Mouse (Mus musculus) kidney, adult 2 months (tissue): ENCODE measurements at regions not wholly inside any gene's neighbourhood (a gene's known extent, or its start where the extent isn't known, plus 50 kb on each side); places are given as distances from the start of the nearest gene placed in this dataset.

Source experiments
- CTCF ChIP-seq: fragments of 200-500 bp; conservative IDR thresholded peaks from 2 replicates; pipeline ENCODE4 v1.5.1; 2011; ENCODE audit warnings: low read depth, mild to moderate bottlenecking, control low read depth, low read length, moderate library complexity, mixed read lengths; ENCODE audit not compliant: insufficient read depth, insufficient read length
- POLR2A ChIP-seq: fragments of 200-500 bp; IDR thresholded peaks from one replicate; pipeline ENCODE4 v1.6.1; 2011; ENCODE audit warnings: low read depth, low read length, control low read depth

DNA sequence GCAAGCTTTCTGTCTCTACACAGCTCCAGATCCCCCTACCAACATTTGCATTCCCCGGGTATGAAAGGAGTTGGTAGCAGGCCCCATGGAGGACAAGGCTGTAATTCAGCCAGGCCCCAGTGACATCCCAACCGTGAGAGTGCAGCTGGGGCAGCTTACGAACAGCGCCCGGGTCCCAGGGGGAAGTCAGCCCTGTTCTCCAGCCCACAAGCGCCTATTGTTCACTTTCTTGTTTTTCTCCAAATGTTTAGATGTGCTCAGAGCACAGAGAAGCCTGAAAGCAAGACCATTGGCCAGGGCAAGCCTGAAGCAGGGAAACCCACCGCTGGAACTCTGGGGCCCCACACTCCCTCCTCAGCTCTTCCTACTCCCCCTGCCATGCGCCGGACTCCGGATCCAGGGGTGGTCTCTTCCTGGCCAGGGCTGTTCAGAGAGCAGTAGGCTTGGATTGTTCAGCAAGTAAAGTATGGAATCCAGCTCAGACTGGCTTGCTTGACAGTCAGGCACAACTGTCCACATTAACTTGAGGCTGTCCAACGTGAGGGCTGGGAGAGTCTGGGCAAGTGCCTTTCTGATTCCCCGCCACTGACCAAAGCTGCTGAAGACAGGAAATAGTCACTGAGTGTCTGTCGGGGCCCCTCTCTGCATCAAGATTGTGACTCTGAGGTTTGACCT lies 142.4 kb downstream of the Zfp36l1 start:
- TF ChIP-seq POLR2A: no peak
- no peak for TF ChIP-seq CTCF
